Mouse (Mus musculus): ENCODE measurements at regions not wholly inside any gene's neighbourhood (a gene's known extent, or its start where the extent isn't known, plus 50 kb on each side); places are given as distances from the start of the nearest gene placed in this dataset.

DNA sequence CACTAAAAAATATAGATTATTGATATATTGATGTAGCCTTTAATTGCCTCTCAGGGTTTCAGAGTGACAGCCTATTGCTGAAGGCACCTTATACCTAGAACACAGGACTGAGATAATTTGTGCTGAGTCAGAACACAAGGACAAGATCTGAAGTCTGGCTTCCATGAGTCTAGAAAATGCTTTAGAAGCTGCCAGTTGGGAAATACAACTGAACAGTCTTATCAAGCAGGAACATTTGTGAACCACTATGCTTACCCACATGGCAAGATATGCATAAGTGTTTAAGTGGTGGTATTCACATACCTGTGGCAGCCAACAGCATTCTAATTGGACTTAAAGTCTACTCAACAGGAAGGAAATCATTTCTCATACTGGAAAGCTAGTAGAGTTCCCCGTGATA lies 202.1 kb upstream of the Tpm3-rs7 start:
- H3K27ac ChIP-seq (ENCODE audit: low read length), result no peak overlapping the region
- no peaks in the 10 kb centered on the region for H3K27me3 ChIP-seq (ENCODE audit: control insufficient read depth, insufficient read depth, low read length)
- no peak overlapping the region for H3K9ac ChIP-seq (ENCODE audit: low read length)
- H3K4me3 ChIP-seq (ENCODE audit: low read length), result no peak overlapping the region
- H3K4me1 ChIP-seq (ENCODE audit: control insufficient read depth, insufficient read depth, low read length), result no peaks in the 10 kb centered on the region
- no peak for ATAC-seq (replicated peaks; ENCODE audit: extremely low read depth, insufficient read depth, low FRiP score)
- no peak overlapping the region for H3K4me2 ChIP-seq (ENCODE audit: low read depth, low read length)
- no peaks in the 10 kb centered on the region for H3K9me3 ChIP-seq (replicated peaks; ENCODE audit: control insufficient read depth, low read length)
- 90% methylated on average over 1 of the region's 1 CpGs for WGBS
- H3K36me3 ChIP-seq (ENCODE audit: control insufficient read depth, insufficient read depth), result no peaks in the 10 kb centered on the region

DNA sequence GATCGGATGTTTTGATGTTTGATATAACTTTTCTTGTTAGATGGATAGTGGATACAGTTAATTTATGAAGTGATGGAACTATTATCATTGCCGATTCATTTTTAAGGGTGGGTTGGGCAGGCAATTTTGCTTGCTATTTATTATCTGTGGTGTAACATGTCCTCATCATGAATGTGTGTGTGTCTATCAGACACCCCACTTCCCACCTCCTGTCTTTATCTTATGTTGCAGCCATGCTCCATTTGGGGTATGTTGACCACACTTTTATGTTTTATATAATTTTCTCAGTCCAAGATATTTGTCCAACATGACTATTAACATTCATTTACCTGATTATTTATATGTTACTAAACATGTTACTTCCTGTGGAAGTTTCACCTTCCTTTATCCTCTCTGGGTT lies 175.6 kb upstream of the Tpm3-rs7 start:
- ATAC-seq (replicated peaks; ENCODE audit: extremely low read depth, insufficient read depth, low FRiP score), result no peak
- no peaks in the 10 kb centered on the region for H3K27me3 ChIP-seq (ENCODE audit: control insufficient read depth, insufficient read depth, low read length)
- no peaks in the 10 kb centered on the region for H3K4me1 ChIP-seq (ENCODE audit: control insufficient read depth, insufficient read depth, low read length)
- 90% methylated on average over 2 of the region's 2 CpGs for WGBS
- no peak overlapping the region for H3K9ac ChIP-seq (ENCODE audit: low read length)
- no peak overlapping the region for H3K4me2 ChIP-seq (ENCODE audit: low read depth, low read length)
- no peaks in the 10 kb centered on the region for H3K9me3 ChIP-seq (replicated peaks; ENCODE audit: control insufficient read depth, low read length)
- no peak overlapping the region for H3K27ac ChIP-seq (ENCODE audit: low read length)
- no peaks in the 10 kb centered on the region for H3K36me3 ChIP-seq (ENCODE audit: control insufficient read depth, insufficient read depth)
- no peak overlapping the region for H3K4me3 ChIP-seq (ENCODE audit: low read length)

GRCm38 (mm10) chr14:113168584-113168983 lies 145.8 kb upstream of the Tpm3-rs7 start:
- Histone ChIP-seq H3K27ac (ENCODE audit: low read length) (no peak overlapping the region), H3K9ac (ENCODE audit: low read length) (no peak overlapping the region), H3K9me3 (replicated peaks; ENCODE audit: control insufficient read depth, low read length) (no peaks in the 10 kb centered on the region), H3K4me3 (ENCODE audit: low read length) (no peak overlapping the region), H3K4me2 (ENCODE audit: low read depth, low read length) (no peak overlapping the region), H3K27me3 (ENCODE audit: control insufficient read depth, insufficient read depth, low read length) (no peaks in the 10 kb centered on the region), H3K36me3 (ENCODE audit: control insufficient read depth, insufficient read depth) (no peaks in the 10 kb centered on the region), H3K4me1 (ENCODE audit: control insufficient read depth, insufficient read depth, low read length) (no peaks in the 10 kb centered on the region)
- WGBS, result 48% methylated on average over 2 of the region's 2 CpGs
- ATAC-seq (replicated peaks; ENCODE audit: extremely low read depth, insufficient read depth, low FRiP score), result peak; percentile 41

DNA sequence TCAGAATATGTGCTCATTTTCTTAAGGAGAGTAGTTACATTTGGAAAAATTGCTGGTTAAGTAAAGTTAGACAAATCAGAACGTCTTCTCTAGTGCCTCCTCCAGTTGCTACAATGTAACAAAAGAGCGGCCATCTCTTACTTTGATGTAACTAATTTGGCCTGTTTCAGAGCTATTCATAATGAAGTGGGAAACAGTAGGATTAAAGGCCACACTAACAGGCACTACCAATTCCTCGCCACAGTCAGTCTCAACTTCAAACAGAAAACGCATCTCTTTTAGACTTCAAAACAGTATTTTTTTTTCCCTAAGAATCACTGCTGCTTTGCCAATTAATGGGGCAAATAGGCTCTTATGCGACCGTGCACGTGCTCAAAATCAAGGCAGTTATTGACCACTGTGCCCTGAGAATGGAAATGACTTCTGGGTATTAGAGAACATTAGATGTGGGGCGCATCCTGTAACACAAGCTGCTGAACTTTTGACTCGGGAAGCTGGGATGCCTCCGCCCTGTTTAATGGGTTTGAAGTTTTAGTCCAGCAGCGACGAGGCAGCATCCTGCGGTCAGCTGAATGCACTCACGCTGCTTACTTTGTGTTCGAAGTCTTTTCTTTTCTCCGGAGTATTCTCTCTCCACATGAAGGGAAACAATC lies 131.9 kb upstream of the Tpm3-rs7 start:
- no peak overlapping the region for H3K9ac ChIP-seq (ENCODE audit: low read length)
- H3K27ac ChIP-seq (ENCODE audit: low read length), result no peak overlapping the region
- H3K9me3 ChIP-seq (replicated peaks; ENCODE audit: control insufficient read depth, low read length), result no peaks in the 10 kb centered on the region
- 67% methylated on average over 16 of the region's 16 CpGs for WGBS
- no peaks in the 10 kb centered on the region for H3K4me1 ChIP-seq (ENCODE audit: control insufficient read depth, insufficient read depth, low read length)
- no peak for ATAC-seq (replicated peaks; ENCODE audit: extremely low read depth, insufficient read depth, low FRiP score)
- H3K4me2 ChIP-seq (ENCODE audit: low read depth, low read length), result no peak overlapping the region
- H3K4me3 ChIP-seq (ENCODE audit: low read length), result no peak overlapping the region
- H3K36me3 ChIP-seq (ENCODE audit: control insufficient read depth, insufficient read depth), result no peaks in the 10 kb centered on the region
- no peaks in the 10 kb centered on the region for H3K27me3 ChIP-seq (ENCODE audit: control insufficient read depth, insufficient read depth, low read length)

- Histone ChIP-seq H3K9me3 (replicated peaks; ENCODE audit: control insufficient read depth, low read length) (no peaks in the 10 kb centered on the region), H3K4me2 (ENCODE audit: low read depth, low read length) (no peak overlapping the region), H3K36me3 (ENCODE audit: control insufficient read depth, insufficient read depth) (no peaks in the 10 kb centered on the region), H3K27me3 (ENCODE audit: control insufficient read depth, insufficient read depth, low read length) (no peaks in the 10 kb centered on the region), H3K4me3 (ENCODE audit: low read length) (no peak overlapping the region), H3K27ac (ENCODE audit: low read length) (no peak overlapping the region), H3K9ac (ENCODE audit: low read length) (no peak overlapping the region), H3K4me1 (ENCODE audit: control insufficient read depth, insufficient read depth, low read length) (no peaks in the 10 kb centered on the region)
- WGBS, result 81% methylated on average over 5 of the region's 5 CpGs
- no peak for ATAC-seq (replicated peaks; ENCODE audit: extremely low read depth, insufficient read depth, low FRiP score)
Measured at GRCm38 (mm10) chr14:113211968-113212367, 102.4 kb upstream of the Tpm3-rs7 start.

Data from heart, embryonic 16.5 days (tissue).